Mouse (Mus musculus): Measurements from ENCODE around the gene Mras. TPM values are rescaled to one million over a fixed set of nuclear protein-coding genes. Genes with fewer than 3 reads are reported as not detected.

The Mras gene
- total and polyA plus RNA-seq, 3 experiments, result 0.17 TPM; not detected in 2

- no peaks in the 10 kb centered on the region for H3K27me3 ChIP-seq (ENCODE audit: control insufficient read depth in 1 of 2, insufficient read depth in 2 of 2, low read length in 2 of 2)
- TF ChIP-seq NRF1 (IDR thresholded peaks at IDR 0.05; ENCODE audit: insufficient read depth, low read depth, low read length, poor library complexity, severe bottlenecking) (no peak), E2F4 (IDR thresholded peaks at IDR 0.05; ENCODE audit: borderline replicate concordance, low read depth, low read length) (no peak), MYB (IDR thresholded peaks at IDR 0.05; ENCODE audit: low read depth, low read length) (no peak), ZMIZ1 (IDR thresholded peaks at IDR 0.05; ENCODE audit: low read depth, low read length) (no peak), KAT2A (conservative IDR thresholded peaks at IDR 0.05; ENCODE audit: low read depth, low read length) (no peak), POLR2A (IDR thresholded peaks at IDR 0.05; ENCODE audit: control insufficient read depth in 1 of 2, insufficient read depth in 1 of 2, low read depth in 1 of 2, low read length in 2 of 2, poor library complexity in 1 of 2) (no peak), TAL1 (IDR thresholded peaks at IDR 0.05; ENCODE audit: low read length) (no peak)
- no peak overlapping the region for H3K27ac ChIP-seq (ENCODE audit: control insufficient read depth, low read depth, low read length)
- H3K9ac ChIP-seq (ENCODE audit: control insufficient read depth, low read depth, low read length, poor library complexity, severe bottlenecking), result no peak overlapping the region
- no peak for DNase-seq (ENCODE audit: low read depth, low spot score)
- H3K9me3 ChIP-seq (replicated peaks; ENCODE audit: insufficient read depth, low read length), result no peaks in the 10 kb centered on the region
- no peak overlapping the region for H3K4me3 ChIP-seq (ENCODE audit: control insufficient read depth in 1 of 2, insufficient read depth in 1 of 2, low read depth in 2 of 2, low read length in 2 of 2)
- no peaks in the 10 kb centered on the region for H3K79me2 ChIP-seq (ENCODE audit: control insufficient read depth, insufficient read depth, low read length, poor library complexity)
- H3K36me3 ChIP-seq (ENCODE audit: control insufficient read depth in 1 of 2, insufficient read depth in 2 of 2, low read length in 2 of 2), result peaks cover 2 to 10% of the 10 kb centered on the region in 2 experiments; a peak in 3 of 4 replicates
- peaks cover 8 to 10% of the 10 kb centered on the region in 2 experiments for H3K4me1 ChIP-seq (ENCODE audit: control insufficient read depth in 1 of 2, insufficient read depth in 2 of 2, low read length in 2 of 2)
Observed at GRCm38 (mm10) chr9:99480764-99481163, 43.6 kb upstream of the Mras start.

DNA sequence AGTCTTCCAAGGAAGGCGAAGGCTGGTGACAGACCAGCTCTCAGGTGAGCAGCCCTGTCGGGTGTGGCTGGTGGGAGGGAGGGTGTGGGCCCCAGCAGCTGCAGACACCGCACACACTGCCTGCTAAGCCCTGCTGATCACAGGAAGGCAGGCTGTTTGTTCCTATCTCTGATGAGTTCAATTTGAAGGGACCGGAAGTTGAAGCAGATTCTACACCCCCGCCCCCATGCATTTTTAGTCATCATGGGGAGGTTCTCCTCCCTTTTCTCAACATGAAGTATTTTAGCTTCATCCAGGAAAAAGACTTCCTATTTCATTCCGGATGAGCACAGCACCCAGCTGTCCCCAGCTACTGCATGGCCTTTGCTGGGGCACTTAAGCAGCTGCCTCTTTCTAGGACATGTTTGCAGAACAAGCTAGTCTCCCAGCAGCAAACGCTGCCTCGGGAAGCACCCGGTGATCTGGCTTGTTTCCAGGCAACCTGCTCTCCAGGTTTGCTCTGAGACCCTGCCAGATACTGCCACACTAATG, 42.1 kb upstream of the Mras start:
- Histone ChIP-seq H3K36me3 (ENCODE audit: control insufficient read depth in 1 of 2, insufficient read depth in 2 of 2, low read length in 2 of 2) (peaks cover 0 to 2% of the 10 kb centered on the region in 2 experiments; a peak in 1 of 4 replicates), H3K9ac (ENCODE audit: control insufficient read depth, low read depth, low read length, poor library complexity, severe bottlenecking) (no peak overlapping the region), H3K27me3 (ENCODE audit: control insufficient read depth in 1 of 2, insufficient read depth in 2 of 2, low read length in 2 of 2) (no peaks in the 10 kb centered on the region), H3K4me1 (ENCODE audit: control insufficient read depth in 1 of 2, insufficient read depth in 2 of 2, low read length in 2 of 2) (no peaks in the 10 kb centered on the region), H3K79me2 (ENCODE audit: control insufficient read depth, insufficient read depth, low read length, poor library complexity) (no peaks in the 10 kb centered on the region), H3K4me3 (ENCODE audit: control insufficient read depth in 1 of 2, insufficient read depth in 1 of 2, low read depth in 2 of 2, low read length in 2 of 2) (no peak overlapping the region), H3K27ac (ENCODE audit: control insufficient read depth, low read depth, low read length) (no peak overlapping the region), H3K9me3 (replicated peaks; ENCODE audit: insufficient read depth, low read length) (no peaks in the 10 kb centered on the region)
- TF ChIP-seq ELF1 (IDR thresholded peaks at IDR 0.05; ENCODE audit: low read depth, low read length) (no peak), RCOR1 (IDR thresholded peaks at IDR 0.05; ENCODE audit: low read depth, low read length) (no peak), GABPA (IDR thresholded peaks at IDR 0.05; ENCODE audit: low read depth, low read length) (no peak), MEF2A (IDR thresholded peaks at IDR 0.05; ENCODE audit: extremely low read depth, insufficient replicate concordance, low read depth, low read length, poor library complexity, severe bottlenecking) (no peak), ZKSCAN1 (IDR thresholded peaks at IDR 0.05; ENCODE audit: low read depth, low read length) (no peak)
- no peak for DNase-seq (ENCODE audit: low read depth, low spot score)

GRCm38 (mm10) chr9:99471334-99471733, 34.2 kb upstream of the Mras start:
- peaks cover 5 to 13% of the 10 kb centered on the region in 2 experiments; a peak in 3 of 4 replicates for H3K4me1 ChIP-seq (ENCODE audit: control insufficient read depth in 1 of 2, insufficient read depth in 2 of 2, low read length in 2 of 2)
- H3K27ac ChIP-seq (ENCODE audit: control insufficient read depth, low read depth, low read length), result peak overlapping the region; percentile 67
- H3K27me3 ChIP-seq (ENCODE audit: control insufficient read depth in 1 of 2, insufficient read depth in 2 of 2, low read length in 2 of 2), result no peaks in the 10 kb centered on the region
- H3K79me2 ChIP-seq (ENCODE audit: control insufficient read depth, insufficient read depth, low read length, poor library complexity), result no peaks in the 10 kb centered on the region
- no peak overlapping the region; the same call in 1 of the 2 replicates for H3K9ac ChIP-seq (ENCODE audit: control insufficient read depth, low read depth, low read length, poor library complexity, severe bottlenecking)
- no peak for TF ChIP-seq KAT2A (conservative IDR thresholded peaks at IDR 0.05; ENCODE audit: low read depth, low read length)
- no peak for TF ChIP-seq HCFC1 (IDR thresholded peaks at IDR 0.05; ENCODE audit: low read depth, low read length)
- TF ChIP-seq CHD1 (IDR thresholded peaks at IDR 0.05; ENCODE audit: low read depth, low read length), result no peak
- no peak for TF ChIP-seq RCOR1 (IDR thresholded peaks at IDR 0.05; ENCODE audit: low read depth, low read length)
- TF ChIP-seq CHD2 (IDR thresholded peaks at IDR 0.05; ENCODE audit: low read length), result no peak
- TF ChIP-seq ZKSCAN1 (IDR thresholded peaks at IDR 0.05; ENCODE audit: low read depth, low read length), result no peak
- TF ChIP-seq MAFK (IDR thresholded peaks at IDR 0.05; ENCODE audit: borderline replicate concordance, low read depth, low read length), result no peak
- no peak for TF ChIP-seq TAL1 (IDR thresholded peaks at IDR 0.05; ENCODE audit: low read length)
- no peak for TF ChIP-seq POLR2AphosphoS5 (IDR thresholded peaks at IDR 0.05; ENCODE audit: borderline replicate concordance, low read depth, low read length)
- TF ChIP-seq CTCF (IDR thresholded peaks at IDR 0.05 in 2 of 3, conservative IDR thresholded peaks at IDR 0.05 in 1 of 3; ENCODE audit: control insufficient read depth in 1 of 3, insufficient read depth in 1 of 3, low read depth in 2 of 3, low read length in 3 of 3, poor library complexity in 1 of 3, severe bottlenecking in 1 of 3), result no peak
- TF ChIP-seq POLR2A (IDR thresholded peaks at IDR 0.05; ENCODE audit: control insufficient read depth in 1 of 2, insufficient read depth in 1 of 2, low read depth in 1 of 2, low read length in 2 of 2, poor library complexity in 1 of 2), result no peak
- TF ChIP-seq GABPA (IDR thresholded peaks at IDR 0.05; ENCODE audit: low read depth, low read length), result no peak
- TF ChIP-seq NELFE (IDR thresholded peaks at IDR 0.05; ENCODE audit: low read depth, low read length), result no peak
- TF ChIP-seq E2F4 (IDR thresholded peaks at IDR 0.05; ENCODE audit: borderline replicate concordance, low read depth, low read length), result no peak
- TF ChIP-seq BHLHE40 (IDR thresholded peaks at IDR 0.05; ENCODE audit: borderline replicate concordance, low read depth, low read length), result no peak
- no peak for TF ChIP-seq EP300 (IDR thresholded peaks at IDR 0.05; ENCODE audit: low read depth in 1 of 2, low read length in 2 of 2)
- TF ChIP-seq USF2 (IDR thresholded peaks at IDR 0.05; ENCODE audit: borderline replicate concordance in 1 of 2, insufficient read depth in 1 of 2, low read depth in 1 of 2, low read length in 2 of 2), result no peak
- H3K36me3 ChIP-seq (ENCODE audit: control insufficient read depth in 1 of 2, insufficient read depth in 2 of 2, low read length in 2 of 2), result peaks cover 0 to 4% of the 10 kb centered on the region in 2 experiments; a peak in 1 of 4 replicates
- no peaks in the 10 kb centered on the region for H3K9me3 ChIP-seq (replicated peaks; ENCODE audit: insufficient read depth, low read length)
- H3K4me3 ChIP-seq (ENCODE audit: control insufficient read depth in 1 of 2, insufficient read depth in 1 of 2, low read depth in 2 of 2, low read length in 2 of 2), result peak overlapping the region; percentile 52 to 53; a peak in 3 of 4 replicates
- DNase-seq (ENCODE audit: low read depth, low spot score), result peak; percentile 36
